In genomic region chr17:27207113-27207707, GRCm38 (mm10) we compare ENCODE assay signal across 14 mouse cellular contexts. TPM values are rescaled to one million over a fixed set of nuclear protein-coding genes. Genes with fewer than 3 reads are reported as not detected.
DNase-seq lines count a peak whose midpoint lies in the region; ATAC-seq lines count a peak whose summit lies in the region.
"Had no signal": no experiment of that assay in that cellular context is flagged by ENCODE, and none has a peak within 500 bp of the region (broad histone marks: within the 10 kb centered on the region; RNA-seq: fewer than 3 reads in every experiment).

No protein-coding gene starts in this region.

- H3K27ac ChIP-seq in kidney, embryonic 14.5 days (ENCODE audit: low read depth, low read length), result no peak overlapping the region
- H3K27ac ChIP-seq: limb, embryonic 15.5 days had no signal

- intact Hi-C loops in left cerebral cortex, postnatal 25 days (cut with DNase I), result loop anchor here (1.0 to 10.0 kb wide), 2 partner anchors 127 to 952 kb away; partner anchors contain the start of gene Luc7l

- ATAC-seq in kidney, embryonic 14.5 days (ENCODE audit: low FRiP score, low TSS enrichment), result no peak
- peak; percentile 51 for ATAC-seq in common myeloid progenitor, adult 5-6 weeks (replicated peaks; ENCODE audit: low read depth, poor library complexity, severe bottlenecking)
- ATAC-seq: CD4-positive, CD25-positive, alpha-beta regulatory T cell, adult 4 months had no signal

- no peaks in the 10 kb centered on the region for H3K36me3 ChIP-seq in kidney, embryonic 14.5 days (ENCODE audit: control insufficient read depth, insufficient read depth, low read length)
- H3K36me3 ChIP-seq: limb, embryonic 15.5 days had no signal

- H3K9ac ChIP-seq in kidney, embryonic 14.5 days (ENCODE audit: low read depth, low read length), result no peak overlapping the region
- H3K9ac ChIP-seq: limb, embryonic 15.5 days had no signal

- H3K9me3 ChIP-seq in kidney, embryonic 14.5 days (ENCODE audit: control insufficient read depth, low read length), result no peaks in the 10 kb centered on the region; the same call in 1 of the 2 replicates
- H3K9me3 ChIP-seq: limb, embryonic 15.5 days had no signal

- DNase-seq in kidney, adult 11 months, result peak; percentile 60
- peak; percentile 73 for DNase-seq in kidney, adult 9 months
- peak; percentile 53 for DNase-seq in neural tube, embryonic 10.5 days (ENCODE audit: extremely low spot score, low spot score)
- DNase-seq in heart, adult 9 months (ENCODE audit: low spot score in 2 of 2), result no peak
- no peak for DNase-seq in left cerebral cortex, postnatal 25 days (ENCODE audit: low spot score in 2 of 2)
- no peak for DNase-seq in c-Kit-positive CD71-positive TER-119-positive erythroid progenitor cells, embryonic 14.5 days (ENCODE audit: low spot score)
- DNase-seq: cerebellum, adult 18-20 months; gastrocnemius, postnatal 10 days; heart, postnatal 14 days had no signal

- WGBS in kidney, embryonic 14.5 days, result 13% methylated on average over 11 of the region's 11 CpGs

- H3K4me3 ChIP-seq in kidney, embryonic 14.5 days (ENCODE audit: low read length), result no peak overlapping the region
- H3K4me3 ChIP-seq: erythroblast, embryonic 14.5 days; limb, embryonic 15.5 days had no signal

- no peaks in the 10 kb centered on the region for H3K27me3 ChIP-seq in kidney, embryonic 14.5 days (ENCODE audit: control insufficient read depth, insufficient read depth, low read length)

- H3K4me1 ChIP-seq in kidney, embryonic 14.5 days (ENCODE audit: control insufficient read depth, insufficient read depth, low read length), result peaks cover 25% of the 10 kb centered on the region

- no peak overlapping the region for H3K4me2 ChIP-seq in kidney, embryonic 14.5 days (replicated peaks; ENCODE audit: low read depth, low read length)
- H3K4me2 ChIP-seq: limb, embryonic 15.5 days had no signal

RNA-seq across cellular contexts. Expression of gene Lemd2, which starts 2.9 kb away (rescaled TPM):
- 14.5 and 15.6 TPM in 2 replicates for polyA plus RNA-seq in kidney, embryonic 14.5 days (2014; fragmentation: Nextera tagmentation; extraction: Ambion mirVana)
- 20.2 and 44.6 TPM in 2 replicates for total RNA-seq in common myeloid progenitor, adult 5-6 weeks (2017)
- total RNA-seq in left cerebral cortex, postnatal 25 days (2021), result 10 to 100 TPM; 39.9 to 44.1 TPM

RNA-seq across cellular contexts. Expression of gene Ip6k3, which starts 39.6 kb away (rescaled TPM):
- 0.12 TPM in 1 of 2 replicates, not detected in the other for polyA plus RNA-seq in kidney, embryonic 14.5 days (2014; fragmentation: Nextera tagmentation; extraction: Ambion mirVana)
- not detected in 2 replicates for total RNA-seq in common myeloid progenitor, adult 5-6 weeks (2017)
- under 1 TPM; 0.32 to 0.44 TPM for total RNA-seq in left cerebral cortex, postnatal 25 days (2021)
- polyA plus RNA-seq: CD4-positive, CD25-positive, alpha-beta regulatory T cell, adult 4 months; erythroblast, embryonic 14.5 days had no signal

Comparison
In these comparisons a context has a peak if more than half of its experiments do, and no peak if none do; other contexts are left out.
1. DNase-seq: peak in kidney, adult 11 months (single experiment), kidney, adult 9 months (single experiment) and neural tube, embryonic 10.5 days (single experiment); none in heart, adult 9 months (0 of 2), left cerebral cortex, postnatal 25 days (0 of 2) and c-Kit-positive CD71-positive TER-119-positive erythroid progenitor cells, embryonic 14.5 days (single experiment).